Mouse (Mus musculus) urinary bladder, postnatal 14 days (tissue): ENCODE measurements around the gene Tmem131.

Experiments used
- DNase-seq: peaks from one replicate; pipeline ENCODE4 v3.0.0; 2021; ENCODE audit warnings: low spot score

The Tmem131 gene

DNA sequence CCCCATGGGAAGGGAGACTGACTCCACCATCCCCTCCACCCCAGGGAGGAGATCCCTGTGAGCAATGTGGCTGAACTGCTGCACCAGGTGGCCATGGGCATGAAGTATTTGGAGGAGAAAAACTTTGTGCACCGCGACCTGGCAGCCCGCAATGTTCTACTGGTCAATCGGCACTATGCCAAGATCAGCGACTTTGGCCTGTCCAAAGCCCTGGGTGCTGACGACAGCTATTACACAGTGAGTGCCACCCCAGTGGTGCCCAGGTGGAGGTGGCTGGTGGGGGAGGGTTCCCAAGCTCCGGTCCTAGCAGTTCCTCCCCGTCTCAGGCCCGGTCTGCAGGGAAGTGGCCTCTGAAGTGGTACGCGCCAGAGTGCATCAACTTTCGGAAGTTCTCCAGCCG, 162.7 kb downstream of the Tmem131 start:
- no peak for DNase-seq

DNA sequence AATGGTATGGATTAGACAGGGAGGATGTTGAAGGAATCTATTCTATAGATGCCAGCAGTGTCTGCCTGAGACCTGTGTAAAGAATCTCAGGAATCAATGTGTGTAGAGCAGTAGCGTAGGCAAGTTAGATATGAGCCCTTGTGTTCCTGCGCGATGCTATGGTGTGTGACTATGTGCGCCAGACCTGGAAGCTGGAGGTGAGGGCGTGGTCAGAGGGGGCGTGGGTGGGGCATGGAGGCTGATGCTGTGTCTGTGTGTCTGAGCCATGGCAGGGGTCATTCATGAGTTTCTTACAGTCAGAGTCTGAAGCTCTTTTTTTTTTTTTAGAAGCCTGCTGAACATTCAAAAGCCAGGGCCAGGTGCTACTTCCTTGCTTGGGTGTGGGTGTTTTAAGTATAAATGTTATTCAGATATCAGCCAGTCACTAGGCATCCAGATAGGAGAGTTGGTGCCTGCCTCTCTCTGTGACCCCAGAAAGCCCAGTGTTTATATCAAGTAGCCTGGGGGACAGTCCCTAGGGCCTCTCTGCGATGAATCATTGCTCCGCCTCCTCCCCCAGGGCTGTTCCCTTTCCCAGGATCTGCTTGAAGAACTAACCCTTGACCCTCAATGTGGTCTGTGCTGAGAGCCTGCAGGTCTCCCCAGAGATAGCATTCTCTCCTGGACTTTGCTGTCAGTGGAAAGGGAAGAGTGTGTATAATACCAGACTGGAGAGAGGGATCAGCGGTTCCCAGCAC, 171.1 kb downstream of the Tmem131 start:
- DNase-seq, result no peak

GRCm38 (mm10) chr1:36770998-36771397, 172.5 kb downstream of the Tmem131 start:
- no peak for DNase-seq

- DNase-seq, result no peak
Measured at GRCm38 (mm10) chr1:36769951-36770350, 173.5 kb downstream of the Tmem131 start.

GRCm38 (mm10) chr1:36768786-36769185, 174.7 kb downstream of the Tmem131 start:
- no peak for DNase-seq

DNA sequence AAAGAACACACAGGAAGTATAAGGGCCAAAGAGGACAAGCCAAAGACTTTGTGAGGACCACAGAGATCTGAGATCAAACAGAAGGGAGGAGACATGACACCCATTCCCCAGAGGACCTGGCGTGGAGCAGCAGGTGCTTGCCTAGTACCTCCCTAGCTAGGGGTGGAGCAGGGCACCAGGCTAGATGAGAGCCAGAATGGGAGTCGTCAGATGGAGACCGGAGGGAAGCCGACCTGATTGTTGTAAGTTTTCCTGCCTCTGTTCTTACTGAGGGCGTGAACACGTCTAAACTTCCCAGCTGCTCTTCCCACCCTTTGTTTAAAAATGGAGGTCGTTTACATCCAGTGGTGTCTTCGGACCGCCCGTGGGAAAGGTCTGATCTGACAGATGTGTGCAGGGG, 176.1 kb downstream of the Tmem131 start:
- DNase-seq, result no peak

- no peak for DNase-seq
Measured at GRCm38 (mm10) chr1:36766431-36767205, 176.8 kb downstream of the Tmem131 start.

DNA sequence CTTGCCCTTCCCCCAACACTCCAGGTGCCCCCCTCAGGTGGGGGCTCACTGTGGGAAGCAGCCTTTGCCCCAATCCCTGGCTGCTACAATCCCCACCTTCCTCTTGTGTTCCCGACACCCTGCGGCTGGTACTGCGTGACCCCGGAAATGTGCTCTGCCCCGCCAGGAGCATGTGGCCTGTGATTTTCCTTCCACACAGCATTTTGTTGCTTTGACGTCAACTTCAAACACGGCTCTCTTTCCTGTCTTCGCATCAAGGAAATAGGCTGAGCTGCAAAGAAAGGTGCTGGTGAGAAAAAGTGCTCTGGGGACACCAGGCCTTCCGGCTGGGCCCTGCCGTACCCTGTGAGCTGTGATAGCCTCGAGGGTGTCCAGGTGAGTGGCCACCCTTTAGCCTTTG, 181.9 kb downstream of the Tmem131 start, which contains the start of gene Zap70:
Gene Zap70 (plus strand): TSS at position 231 of the 400 bp plus-strand sequence.
- DNase-seq, result no peak

- no peak for DNase-seq
Measured at GRCm38 (mm10) chr1:36761061-36761460, 182.4 kb downstream of the Tmem131 start.

DNA sequence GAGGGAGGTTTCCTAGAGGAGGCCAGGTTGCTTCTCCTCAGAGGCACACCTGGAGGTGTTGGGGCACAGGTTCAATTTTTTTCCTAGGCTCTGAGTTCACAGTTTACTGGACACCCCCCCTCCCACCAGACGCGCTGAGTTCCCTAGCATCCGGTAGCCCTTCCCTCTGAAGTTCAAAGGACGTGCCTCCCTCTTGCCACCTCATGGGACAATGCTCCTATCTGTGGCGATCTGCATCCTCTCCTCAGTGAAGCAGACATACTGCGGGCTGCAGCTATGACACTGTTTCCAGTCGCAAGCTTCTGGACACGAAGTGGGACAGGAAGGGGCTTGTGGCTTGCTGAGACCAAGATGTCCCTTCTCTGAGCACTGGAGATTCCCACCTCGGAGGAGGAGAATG, 183.1 kb downstream of the Tmem131 start:
- no peak for DNase-seq

- no peak for DNase-seq
Measured at GRCm38 (mm10) chr1:36759076-36759475, 184.4 kb downstream of the Tmem131 start.

- no peak for DNase-seq
Measured at GRCm38 (mm10) chr1:36758553-36758952, 184.9 kb downstream of the Tmem131 start.

GRCm38 (mm10) chr1:36753932-36754675, 189.4 kb downstream of the Tmem131 start:
- no peak for DNase-seq

DNA sequence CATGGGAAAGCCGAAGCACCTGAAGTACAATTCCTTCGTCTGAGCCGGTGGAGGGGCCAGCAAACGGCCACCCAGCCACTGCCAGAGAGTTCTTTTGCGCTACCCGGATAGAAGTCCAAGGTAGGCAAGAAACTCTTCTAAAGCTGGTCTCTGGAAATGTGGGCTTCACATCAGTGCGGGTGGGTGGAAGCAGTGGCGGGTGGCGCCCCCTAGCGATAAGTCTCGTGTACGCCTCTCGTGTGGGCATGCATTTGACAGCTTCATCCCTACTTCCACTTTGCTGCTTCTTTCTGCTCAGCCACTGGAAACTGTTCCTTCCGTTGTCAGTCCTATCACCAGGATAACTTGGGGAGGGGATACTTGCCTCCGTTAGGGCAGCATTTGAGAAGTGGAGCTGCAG, 197.0 kb downstream of the Tmem131 start:
- no peak for DNase-seq

- DNase-seq, result no peak
Measured at GRCm38 (mm10) chr1:36745661-36746060, 197.8 kb downstream of the Tmem131 start.

DNA sequence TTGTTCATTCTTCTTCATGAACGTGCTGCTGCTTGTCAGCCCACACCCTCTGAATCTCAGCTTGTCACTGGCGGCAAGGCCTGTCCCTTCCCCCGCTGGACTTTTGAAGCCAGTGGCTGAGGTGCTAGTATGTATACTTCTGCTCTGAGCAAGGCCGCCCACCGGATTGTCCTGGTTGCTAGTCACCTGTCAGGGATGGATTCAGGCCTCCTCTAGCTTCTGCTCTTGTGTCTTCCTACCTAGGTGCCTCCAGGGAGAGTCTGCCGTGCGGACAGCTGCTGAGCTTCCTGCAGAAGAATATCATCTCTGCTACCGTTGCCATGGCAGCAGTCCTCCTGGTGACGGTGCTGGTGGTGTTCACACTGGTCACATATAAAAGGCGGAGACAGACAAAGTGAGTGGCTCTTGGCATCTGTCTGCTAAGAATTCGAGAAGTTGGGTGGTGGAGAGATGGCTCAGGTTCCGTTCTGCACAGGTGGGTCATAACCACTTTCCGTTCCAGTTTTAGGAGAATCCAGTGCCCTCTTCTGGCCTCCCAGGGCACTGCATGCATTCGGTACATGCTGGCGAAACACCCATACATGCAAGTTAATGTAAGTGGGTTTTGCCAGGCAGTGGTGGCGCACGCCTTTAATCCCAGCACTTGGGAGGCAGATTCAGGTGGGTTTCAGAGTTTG, 199.1 kb downstream of the Tmem131 start:
- DNase-seq, result peak; percentile 74

DNA sequence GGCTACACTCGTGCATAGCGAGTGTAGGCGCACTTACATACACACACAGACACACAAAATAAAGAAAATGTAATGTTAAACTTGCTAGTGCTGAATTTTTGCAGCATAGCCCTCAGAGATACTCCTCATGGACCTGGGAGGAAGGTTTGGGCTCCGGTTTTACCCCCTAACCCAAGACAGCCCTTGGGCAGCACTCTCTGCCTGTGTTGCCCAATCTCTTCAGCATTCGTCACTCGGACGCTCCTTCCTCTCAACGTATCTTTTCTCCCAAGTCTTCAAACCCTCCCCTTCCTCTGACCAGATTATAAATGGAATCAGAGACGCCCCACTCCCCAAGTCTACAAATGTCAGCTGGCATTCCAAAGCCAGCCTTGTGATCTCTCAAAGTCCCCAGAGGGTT, 200.4 kb downstream of the Tmem131 start:
- DNase-seq, result no peak
